8 mouse cellular contexts compared by ENCODE assay signal in the genomic region with DNA sequence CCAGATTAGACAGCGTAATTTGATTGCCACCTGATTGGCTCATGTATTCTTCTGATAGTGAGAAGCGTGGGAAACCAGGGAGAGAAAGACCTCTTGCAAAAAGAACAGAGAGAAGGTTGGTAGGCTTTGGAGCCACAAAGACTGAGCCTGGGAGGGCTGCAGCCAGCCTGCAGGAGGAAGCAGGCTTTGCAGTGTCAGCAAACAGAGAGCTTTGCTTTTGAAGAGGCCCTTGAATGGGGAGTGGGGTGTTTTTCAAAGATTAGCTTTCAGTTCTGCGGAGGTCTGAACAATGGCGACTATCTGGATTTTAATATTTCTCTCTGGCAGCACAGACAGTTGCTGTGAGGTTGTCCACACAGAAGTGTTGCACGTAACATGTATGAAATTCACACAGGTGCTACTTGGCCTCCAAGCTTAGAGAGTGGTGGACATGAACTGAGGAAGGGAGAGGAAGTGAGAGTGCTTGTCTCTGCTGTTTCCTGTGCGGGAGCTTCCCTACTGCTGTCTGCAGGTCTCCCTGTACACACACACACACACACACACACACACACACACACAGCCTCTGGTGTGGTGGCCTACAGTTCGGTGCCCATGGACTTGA.
DNase-seq lines count a peak whose midpoint lies in the region; ATAC-seq and TF ChIP-seq lines count a peak whose summit lies in the region.

No protein-coding gene starts in this region.

- H3K27ac ChIP-seq in lung, embryonic 16.5 days (ENCODE audit: low read length) = peak overlapping the region; percentile 94
- no peak overlapping the region for H3K27ac ChIP-seq in forebrain, embryonic 15.5 days (replicated peaks)
- no peak overlapping the region for H3K27ac ChIP-seq in liver, embryonic 14.5 days
- H3K27ac ChIP-seq in hindbrain, embryonic 12.5 days = no peak overlapping the region

- TF ChIP-seq EP300 in liver, embryonic 14.5 days (IDR thresholded peaks at IDR 0.05; ENCODE audit: low read depth) = no peak

- DNase-seq in lung, adult 2 months = no peak
- no peak for DNase-seq in liver, embryonic 14.5 days (ENCODE audit: low read depth in 3 of 3, low spot score in 3 of 3)
- DNase-seq in thymus, postnatal 0 days (ENCODE audit: low spot score) = peak; percentile 58
- DNase-seq in cerebellum, postnatal 14 days = no peak
- no peak for DNase-seq in adrenal gland, postnatal 14 days

- no peaks in the 10 kb centered on the region; the same call in 1 of the 2 replicates for H3K36me3 ChIP-seq in lung, embryonic 16.5 days (ENCODE audit: control insufficient read depth, insufficient read depth, low read length)
- no peaks in the 10 kb centered on the region for H3K36me3 ChIP-seq in forebrain, embryonic 15.5 days
- H3K36me3 ChIP-seq in liver, embryonic 14.5 days (replicated peaks; ENCODE audit: control insufficient read depth, insufficient read depth, low read depth) = no peaks in the 10 kb centered on the region
- no peaks in the 10 kb centered on the region for H3K36me3 ChIP-seq in hindbrain, embryonic 12.5 days

- peak overlapping the region; percentile 29; the same call in 1 of the 2 replicates for H3K4me2 ChIP-seq in lung, embryonic 16.5 days (ENCODE audit: low read depth, low read length)
- no peak overlapping the region for H3K4me2 ChIP-seq in forebrain, embryonic 15.5 days (replicated peaks)
- H3K4me2 ChIP-seq in liver, embryonic 14.5 days (ENCODE audit: low read depth) = no peak overlapping the region
- H3K4me2 ChIP-seq in hindbrain, embryonic 12.5 days (replicated peaks) = no peak overlapping the region

- H3K9ac ChIP-seq in lung, embryonic 16.5 days (ENCODE audit: low read length) = no peak overlapping the region
- no peak overlapping the region for H3K9ac ChIP-seq in forebrain, embryonic 15.5 days (replicated peaks)
- no peak overlapping the region for H3K9ac ChIP-seq in liver, embryonic 14.5 days (replicated peaks)
- no peak overlapping the region for H3K9ac ChIP-seq in hindbrain, embryonic 12.5 days

- no peak for TF ChIP-seq CTCF in lung, adult 2 months (IDR thresholded peaks at IDR 0.05; ENCODE audit: insufficient read depth, low read length)
- no peak for TF ChIP-seq CTCF in liver, embryonic 14.5 days (IDR thresholded peaks at IDR 0.05; ENCODE audit: low read depth)

- H3K4me3 ChIP-seq in lung, embryonic 16.5 days (ENCODE audit: low read length) = 0 out of 2 replicates have a peak overlapping the region, but pooled peaks have one; percentile 6
- H3K4me3 ChIP-seq in lung, adult 2 months (replicated peaks; ENCODE audit: extremely low read depth, low read depth, low read length) = no peak overlapping the region
- no peak overlapping the region for H3K4me3 ChIP-seq in forebrain, embryonic 15.5 days
- H3K4me3 ChIP-seq in liver, embryonic 14.5 days (ENCODE audit: insufficient read depth in 1 of 2, low read depth in 2 of 2, low read length in 2 of 2) = no peak overlapping the region
- H3K4me3 ChIP-seq in hindbrain, embryonic 12.5 days = no peak overlapping the region

- 44% methylated on average over 7 of the region's 7 CpGs for WGBS in lung, embryonic 16.5 days
- WGBS in lung, adult 2 months = 52% methylated on average over 7 of the region's 7 CpGs
- 33% methylated on average over 7 of the region's 7 CpGs for WGBS in forebrain, embryonic 15.5 days
- 25% methylated on average over 7 of the region's 7 CpGs for WGBS in liver, embryonic 14.5 days (ENCODE audit: insufficient replicate concordance)
- WGBS in hindbrain, embryonic 12.5 days = 65% methylated on average over 7 of the region's 7 CpGs

- TF ChIP-seq POLR2A in lung, adult 2 months (IDR thresholded peaks at IDR 0.05; ENCODE audit: borderline replicate concordance, extremely low read depth, low read depth, low read length) = no peak

- no peaks in the 10 kb centered on the region for H3K27me3 ChIP-seq in lung, embryonic 16.5 days (ENCODE audit: control insufficient read depth, insufficient read depth, low read depth, low read length)
- H3K27me3 ChIP-seq in forebrain, embryonic 15.5 days = no peaks in the 10 kb centered on the region
- H3K27me3 ChIP-seq in liver, embryonic 14.5 days (ENCODE audit: control insufficient read depth, insufficient read depth, low read length) = no peaks in the 10 kb centered on the region
- H3K27me3 ChIP-seq in hindbrain, embryonic 12.5 days = no peaks in the 10 kb centered on the region

- peaks cover 12% of the 10 kb centered on the region for H3K4me1 ChIP-seq in lung, embryonic 16.5 days (replicated peaks; ENCODE audit: control insufficient read depth, insufficient read depth, low read length)
- H3K4me1 ChIP-seq in lung, adult 2 months (ENCODE audit: control insufficient read depth, insufficient read depth, low read length) = peaks cover 4% of the 10 kb centered on the region; the same call in 1 of the 2 replicates
- peaks cover 7% of the 10 kb centered on the region for H3K4me1 ChIP-seq in forebrain, embryonic 15.5 days
- peaks cover 0 to 10% of the 10 kb centered on the region in 2 experiments; a peak in 2 of 4 replicates for H3K4me1 ChIP-seq in liver, embryonic 14.5 days (replicated peaks; ENCODE audit: control insufficient read depth in 2 of 2, insufficient read depth in 2 of 2, low read length in 1 of 2)
- H3K4me1 ChIP-seq in hindbrain, embryonic 12.5 days = no peaks in the 10 kb centered on the region

- peak; percentile 81 for ATAC-seq in lung, embryonic 16.5 days (ENCODE audit: low read depth)
- peak; percentile 46 for ATAC-seq in forebrain, embryonic 15.5 days (replicated peaks)
- ATAC-seq in liver, embryonic 14.5 days (ENCODE audit: insufficient read depth) = peak; percentile 37; the same call in 1 of the 2 replicates
- ATAC-seq in hindbrain, embryonic 12.5 days (ENCODE audit: low FRiP score) = no peak

- no peaks in the 10 kb centered on the region for H3K9me3 ChIP-seq in lung, embryonic 16.5 days (ENCODE audit: control insufficient read depth, low read length)
- H3K9me3 ChIP-seq in forebrain, embryonic 15.5 days = no peaks in the 10 kb centered on the region
- no peaks in the 10 kb centered on the region for H3K9me3 ChIP-seq in liver, embryonic 14.5 days (ENCODE audit: control insufficient read depth, low read length)
- no peaks in the 10 kb centered on the region for H3K9me3 ChIP-seq in hindbrain, embryonic 12.5 days (replicated peaks)
